Mouse (Mus musculus) kidney, adult 2 months (tissue): Measurements from ENCODE around the gene Paqr3. TPM values are rescaled to one million over a fixed set of nuclear protein-coding genes. Genes with fewer than 3 reads are reported as not detected.

Experiments
- DNase-seq: peaks from one replicate; pipeline ENCODE4 v3.0.0; 2021
- H3K27ac ChIP-seq: fragments of 200-500 bp; 2 replicates; pipeline ENCODE4 v1.5.1; 2012; ENCODE audit warnings: low read depth, low read length, control low read depth, inconsistent platforms; ENCODE audit not compliant: insufficient read depth
- H3K27me3 ChIP-seq: fragments of 200-500 bp; replicated peaks from 2 replicates; pipeline ENCODE4 v1.6.1; 2012; ENCODE audit warnings: mild to moderate bottlenecking, moderate library complexity, low read length, inconsistent platforms; ENCODE audit not compliant: control insufficient read depth, insufficient read depth
- H3K36me3 ChIP-seq: fragments of 200-500 bp; 2 replicates; pipeline ENCODE4 v1.6.1; 2012; ENCODE audit warnings: mild to moderate bottlenecking, moderate library complexity, low read length, inconsistent platforms; ENCODE audit not compliant: control insufficient read depth, insufficient read depth
- H3K4me1 ChIP-seq: fragments of 200-500 bp; 2 replicates; pipeline ENCODE4 v1.6.1; 2011; ENCODE audit warnings: low read length; ENCODE audit not compliant: control insufficient read depth, insufficient read depth
- H3K4me3 ChIP-seq: fragments of 200-500 bp; 2 replicates; pipeline ENCODE4 v1.5.1; 2011; ENCODE audit warnings: mild to moderate bottlenecking, low read depth, low read length, control low read depth; ENCODE audit not compliant: insufficient read depth
- CTCF ChIP-seq: fragments of 200-500 bp; conservative IDR thresholded peaks from 2 replicates; pipeline ENCODE4 v1.5.1; 2011; ENCODE audit warnings: low read depth, mild to moderate bottlenecking, control low read depth, low read length, moderate library complexity, mixed read lengths; ENCODE audit not compliant: insufficient read depth, insufficient read length
- POLR2A ChIP-seq: fragments of 200-500 bp; IDR thresholded peaks from one replicate; pipeline ENCODE4 v1.6.1; 2011; ENCODE audit warnings: low read depth, low read length, control low read depth
- WGBS: fragments of 180-500 bp; shearing (Covaris S2); methylation state at CpG from one replicate; pipeline ENCODE4 v1.1.7; 2018; 5-methylcytosine and 5-hydroxymethylcytosine counted together
- polyA plus RNA-seq: library from polyadenylated mRNA; depleted of rRNA; stranded (reverse); fragments of >200 nt; gene quantifications from 2 replicates; pipeline ENCODE4 v1.2.3, GENCODE M21; 2012; rRNA removed

Paqr3 gene
- polyA plus RNA-seq, 1 experiment, result 3.4 TPM

DNA sequence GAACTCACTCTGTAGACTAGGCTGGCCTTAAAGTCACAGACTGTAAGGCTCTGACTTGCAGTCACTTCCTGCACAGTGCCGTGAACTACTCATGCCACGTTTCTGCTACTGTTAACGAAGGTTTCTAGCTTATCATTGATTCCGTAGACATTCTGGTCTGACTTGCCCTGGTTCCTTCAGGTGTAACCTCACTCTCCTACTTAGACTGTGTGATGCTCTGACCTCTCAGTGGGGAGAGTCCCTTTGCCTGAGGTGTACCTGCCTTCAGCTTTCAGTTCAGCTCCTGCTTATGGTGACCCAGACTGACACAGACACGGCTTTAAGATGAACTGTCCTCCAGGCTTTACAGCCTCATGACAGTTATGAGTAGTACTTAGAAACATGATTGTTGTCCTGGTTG lies 57.2 kb downstream of the Paqr3 start:
- Histone ChIP-seq H3K4me1 (peaks cover 7% of the 10 kb centered on the region; the same call in 1 of the 2 replicates), H3K4me3 (no peak overlapping the region), H3K27me3 (no peaks in the 10 kb centered on the region), H3K27ac (no peak overlapping the region), H3K36me3 (peaks cover 4% of the 10 kb centered on the region; the same call in 1 of the 2 replicates)
- 76% methylated on average over 5 of the region's 5 CpGs for WGBS
- TF ChIP-seq POLR2A (no peak), CTCF (no peak)
- no peak for DNase-seq

- 97% methylated on average over 5 of the region's 5 CpGs for WGBS
Observed at GRCm38 (mm10) chr5:97048905-97049304, 62.5 kb downstream of the Paqr3 start.

DNA sequence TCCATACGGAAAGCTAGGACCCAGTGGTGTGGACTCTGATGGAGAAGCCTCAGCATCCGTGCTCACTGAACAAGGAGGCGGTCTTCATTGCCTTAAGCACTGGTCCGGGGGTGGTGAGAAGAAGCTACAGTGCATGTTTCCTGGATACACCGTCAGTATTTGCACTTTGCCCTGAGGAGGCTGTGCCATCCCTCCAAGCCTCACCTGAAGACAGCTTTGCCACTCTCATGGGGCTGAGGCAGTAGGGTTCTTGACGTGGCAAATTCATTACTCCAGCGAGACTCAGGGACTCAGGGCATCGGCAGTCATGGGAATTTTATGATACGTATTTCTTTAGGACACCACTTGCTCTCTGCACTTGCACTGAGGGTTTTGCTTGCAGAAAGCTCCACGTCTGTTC lies 64.7 kb downstream of the Paqr3 start:
- WGBS, result 79% methylated on average over 10 of the region's 10 CpGs
- DNase-seq, result no peak

More at GRCm38 (mm10) chr5:97048905-97049304, 62.5 kb downstream of the Paqr3 start:
- Histone ChIP-seq H3K4me1 (no peaks in the 10 kb centered on the region), H3K27ac (no peak overlapping the region), H3K4me3 (no peak overlapping the region), H3K27me3 (no peaks in the 10 kb centered on the region), H3K36me3 (no peaks in the 10 kb centered on the region; the same call in 1 of the 2 replicates)
- DNase-seq, result no peak
- no peak for TF ChIP-seq POLR2A
- no peak for TF ChIP-seq CTCF

GRCm38 (mm10) chr5:97045260-97045659 lies 66.1 kb downstream of the Paqr3 start:
- Histone ChIP-seq H3K36me3 (no peaks in the 10 kb centered on the region; the same call in 1 of the 2 replicates), H3K27ac (no peak overlapping the region), H3K4me3 (no peak overlapping the region), H3K4me1 (no peaks in the 10 kb centered on the region), H3K27me3 (no peaks in the 10 kb centered on the region)
- 59% methylated on average over 7 of the region's 7 CpGs for WGBS
- TF ChIP-seq CTCF (no peak), POLR2A (no peak)
- DNase-seq, result no peak

More for the DNA sequence above, 64.7 kb downstream of the Paqr3 start:
- Histone ChIP-seq H3K27ac (no peak overlapping the region), H3K36me3 (no peaks in the 10 kb centered on the region; the same call in 1 of the 2 replicates), H3K4me3 (no peak overlapping the region), H3K4me1 (no peaks in the 10 kb centered on the region), H3K27me3 (no peaks in the 10 kb centered on the region)
- TF ChIP-seq CTCF (no peak), POLR2A (no peak)

Other genes with a start within 250 kb of the Paqr3 start
- 11.5 and 12.5 TPM in 2 replicates for gene Bmp2k, start 113.9 kb downstream of the Paqr3 start, polyA plus RNA-seq